Mouse (Mus musculus): ENCODE measurements around the gene Stambpl1. TPM values are rescaled to one million over a fixed set of nuclear protein-coding genes. Genes with fewer than 3 reads are reported as not detected.

Gene Stambpl1
- 10 to 100 TPM; 21.3 to 24.0 TPM for total RNA-seq (2023)

GRCm38 (mm10) chr19:34192008-34192963, at the start of gene Stambpl1:
TSS of gene Stambpl1 (plus strand) at chr19:34192229.

GRCm38 (mm10) chr19:34165891-34166290, 26.1 kb upstream of the Stambpl1 start, which contains the start of gene Ankrd22:
TSS of gene Ankrd22 (minus strand) at chr19:34166053.

GRCm38 (mm10) chr19:34254880-34255681, 63.1 kb downstream of the Stambpl1 start, which contains the start of gene Acta2:
TSS of gene Acta2 (minus strand) at chr19:34255590.

Other genes with a start within 250 kb of the Stambpl1 start
- not detected for gene Lipf, start 231.0 kb upstream of the Stambpl1 start, total RNA-seq (2023)
- not detected for gene Lipk, start 183.9 kb upstream of the Stambpl1 start, total RNA-seq (2023)
- gene Lipn, start 124.9 kb upstream of the Stambpl1 start, total RNA-seq (2023), result not detected
- not detected for gene Lipm, start 91.3 kb upstream of the Stambpl1 start, total RNA-seq (2023)
- 10 to 100 TPM; 52.1 to 55.9 TPM for gene Ankrd22, start 26.2 kb upstream of the Stambpl1 start, total RNA-seq (2023)
- gene Acta2, start 63.4 kb downstream of the Stambpl1 start, total RNA-seq (2023), result 10 to 100 TPM; 22.8 to 23.2 TPM
- gene Fas, start 98.4 kb downstream of the Stambpl1 start, total RNA-seq (2023), result 10 to 100 TPM; 32.6 to 39.4 TPM